Mouse (Mus musculus) hindbrain, embryonic 11.5 days (tissue): ENCODE results near the gene Gpr142. TPM values are rescaled to one million over a fixed set of nuclear protein-coding genes. Genes with fewer than 3 reads are reported as not detected.

Source experiments
- ATAC-seq: fragments of 200-750 bp; cut with Nextera tagmentation; 2 replicates; pipeline ENCODE4 v1.8.0; 2017; ENCODE audit warnings: mild to moderate bottlenecking, moderate TSS enrichment, moderate library complexity; ENCODE audit not compliant: low FRiP score
- DNase-seq: peaks from one replicate; pipeline ENCODE4 v3.0.0-alpha.2; 2015; ENCODE audit warnings: low spot score
- H3K27ac ChIP-seq: fragments of 300-500 bp; sonication (generic); 2 replicates; pipeline ENCODE4 v1.5.1; 2014; ENCODE audit warnings: mild to moderate bottlenecking, low read depth, low read length
- H3K27me3 ChIP-seq: fragments of 300-500 bp; sonication (generic); 2 replicates; pipeline ENCODE4 v1.6.1; 2014; ENCODE audit warnings: mild to moderate bottlenecking, low read length, moderate library complexity, mixed read lengths; ENCODE audit not compliant: control insufficient read depth, insufficient read depth
- H3K36me3 ChIP-seq: fragments of 300-500 bp; sonication (generic); 2 replicates; pipeline ENCODE4 v1.6.1; 2014; ENCODE audit warnings: mild to moderate bottlenecking, low read length, moderate library complexity, mixed read lengths; ENCODE audit not compliant: control insufficient read depth, insufficient read depth
- H3K4me1 ChIP-seq: fragments of 300-500 bp; sonication (generic); replicated peaks from 2 replicates; pipeline ENCODE4 v1.6.1; 2014; ENCODE audit warnings: low read length, mixed read lengths; ENCODE audit not compliant: control insufficient read depth, insufficient read depth
- H3K4me2 ChIP-seq: fragments of 300-500 bp; sonication (generic); replicated peaks from 2 replicates; pipeline ENCODE4 v1.6.1; 2014; ENCODE audit warnings: mild to moderate bottlenecking, low read depth, low read length
- H3K4me3 ChIP-seq: fragments of 300-500 bp; sonication (generic); 2 replicates; pipeline ENCODE4 v1.5.1; 2014; ENCODE audit warnings: low read depth, low read length
- H3K9ac ChIP-seq: fragments of 300-500 bp; sonication (generic); 2 replicates; pipeline ENCODE4 v1.6.1; 2014; ENCODE audit warnings: low read depth, low read length
- H3K9me3 ChIP-seq: fragments of 300-500 bp; sonication (generic); 2 replicates; pipeline ENCODE4 v1.6.1; 2016; ENCODE audit warnings: low read length; ENCODE audit not compliant: control insufficient read depth
- WGBS: fragments of 180-500 bp; shearing (Covaris S2); extraction: QIAGEN DNeasy Blood & Tissue Kit; methylation state at CpG from one replicate; pipeline ENCODE4 v1.1.7; 2014; 5-methylcytosine and 5-hydroxymethylcytosine counted together
- polyA plus RNA-seq: library from polyadenylated mRNA; unstranded; fragments of >200 nt; fragmentation: Nextera tagmentation; extraction: Ambion mirVana; gene quantifications from 2 replicates; pipeline ENCODE4 v1.2.1, GENCODE M21; 2014

The Gpr142 gene
- polyA plus RNA-seq, 1 experiment from 2014 or later = 0.20 TPM

DNA sequence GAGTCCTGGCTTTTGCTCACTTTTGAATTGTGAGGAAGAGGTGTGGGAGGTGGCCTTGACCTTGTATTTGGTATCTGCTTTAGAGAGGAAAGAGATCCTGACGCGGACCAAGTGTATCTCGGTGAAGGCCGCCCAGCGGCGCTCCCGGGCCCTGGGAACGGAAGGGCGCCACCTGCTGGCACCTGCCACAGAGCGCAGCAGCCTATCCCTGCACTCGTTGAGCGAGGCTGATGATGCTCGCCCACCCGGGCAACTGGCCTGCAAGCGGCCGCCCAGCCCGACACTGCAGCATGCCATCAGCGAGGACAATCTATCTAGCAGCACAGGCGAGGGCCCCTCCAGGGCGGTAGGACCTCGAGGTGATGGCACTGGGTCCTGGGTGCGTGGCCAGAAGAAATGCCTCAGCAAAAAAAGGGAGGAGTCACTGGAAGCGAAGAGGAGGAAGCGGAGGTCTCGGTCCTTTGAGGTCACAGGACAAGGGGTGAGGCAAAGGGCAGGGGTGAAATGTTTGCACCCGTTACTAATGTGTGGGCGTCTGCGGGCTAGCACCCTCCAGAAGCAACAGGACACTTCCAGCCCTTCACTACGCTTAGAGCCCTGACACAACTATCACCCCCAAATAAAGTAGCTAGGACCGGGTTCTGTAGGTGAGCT is 9.5 kb upstream of the Gpr142 start:
- Histone ChIP-seq H3K9ac (no peak overlapping the region), H3K4me3 (no peak overlapping the region), H3K27me3 (peaks cover 44% of the 10 kb centered on the region), H3K36me3 (no peaks in the 10 kb centered on the region), H3K4me2 (peak overlapping the region; percentile 30; the same call in 1 of the 2 replicates), H3K9me3 (no peaks in the 10 kb centered on the region), H3K4me1 (peaks cover 7% of the 10 kb centered on the region), H3K27ac (no peak overlapping the region)
- DNase-seq (peak; percentile 95), ATAC-seq (peak; percentile 39)
- 9% methylated on average over 30 of the region's 30 CpGs for WGBS

DNA sequence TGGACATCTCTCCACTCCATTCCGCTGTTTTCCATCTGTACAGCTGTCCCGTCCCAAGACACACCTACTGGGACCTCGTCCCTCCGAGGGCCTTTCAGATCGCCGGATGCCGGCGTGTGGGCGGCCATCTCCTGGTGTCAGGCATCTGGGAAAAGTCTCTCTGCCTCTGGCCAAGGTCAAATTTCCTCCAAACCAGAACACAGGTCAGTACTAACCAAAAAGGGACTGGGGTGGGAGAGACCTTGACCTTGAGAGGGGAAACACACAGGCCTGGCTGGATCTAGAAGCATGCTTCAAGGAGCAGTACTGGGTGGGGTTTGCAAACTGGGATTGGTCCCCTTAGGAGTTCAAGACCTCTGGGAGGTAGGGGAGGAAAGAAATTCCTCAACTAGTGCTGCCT is 9.0 kb upstream of the Gpr142 start:
- WGBS = 48% methylated on average over 9 of the region's 9 CpGs
- Histone ChIP-seq H3K27ac (no peak overlapping the region), H3K4me3 (no peak overlapping the region), H3K36me3 (no peaks in the 10 kb centered on the region), H3K9me3 (no peaks in the 10 kb centered on the region), H3K4me2 (no peak overlapping the region), H3K27me3 (peaks cover 44% of the 10 kb centered on the region), H3K4me1 (peaks cover 7% of the 10 kb centered on the region), H3K9ac (no peak overlapping the region)
- ATAC-seq = no peak
- no peak for DNase-seq

DNA sequence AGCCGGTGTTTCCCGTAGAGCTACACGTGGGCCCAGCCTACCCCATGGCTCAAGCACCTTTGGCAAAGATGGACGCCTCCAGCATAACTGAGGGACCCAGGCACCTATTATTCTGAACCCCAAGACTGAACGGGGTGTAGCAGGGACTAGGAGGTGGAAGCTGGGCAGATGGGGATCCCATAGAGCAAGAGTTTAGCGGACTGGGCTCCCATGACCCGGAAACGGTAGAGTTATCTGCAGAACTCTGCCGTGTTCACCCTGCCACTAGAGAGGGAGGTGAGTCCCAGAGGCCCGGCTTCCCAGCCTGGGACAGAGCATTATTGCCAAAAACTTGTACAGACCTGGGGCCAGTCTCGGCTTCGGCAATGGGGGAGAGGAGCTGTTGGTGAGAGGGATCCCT is 8.6 kb upstream of the Gpr142 start:
- Histone ChIP-seq H3K4me1 (peaks cover 7% of the 10 kb centered on the region), H3K9ac (no peak overlapping the region), H3K27ac (no peak overlapping the region), H3K9me3 (no peaks in the 10 kb centered on the region), H3K27me3 (peaks cover 44% of the 10 kb centered on the region), H3K36me3 (no peaks in the 10 kb centered on the region), H3K4me3 (no peak overlapping the region), H3K4me2 (no peak overlapping the region)
- WGBS = 62% methylated on average over 12 of the region's 12 CpGs
- DNase-seq = no peak
- ATAC-seq = no peak

DNA sequence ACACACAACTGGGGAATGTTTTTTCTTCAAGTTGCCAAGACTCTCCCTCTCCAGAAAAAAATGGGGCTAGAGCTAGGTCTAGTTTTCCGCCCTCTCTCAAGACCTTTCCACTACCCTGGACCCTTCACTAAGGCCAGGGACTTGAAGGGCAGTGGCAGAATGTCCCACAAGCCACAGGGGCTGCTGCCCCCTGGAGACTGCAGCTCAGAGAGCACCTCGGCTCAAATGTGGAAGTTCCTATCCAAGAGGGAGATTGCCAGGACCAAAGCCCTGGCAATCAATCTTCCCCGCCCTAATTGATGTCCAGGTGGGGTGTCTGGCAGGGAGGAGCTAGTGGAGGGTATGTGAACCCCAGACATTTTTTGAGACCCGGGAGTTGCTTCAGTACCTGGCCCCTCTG is 7.9 kb upstream of the Gpr142 start:
- Histone ChIP-seq H3K27me3 (peaks cover 41% of the 10 kb centered on the region), H3K9ac (no peak overlapping the region; the same call in 1 of the 2 replicates), H3K4me3 (no peak overlapping the region), H3K27ac (no peak overlapping the region), H3K4me1 (peaks cover 11% of the 10 kb centered on the region), H3K4me2 (no peak overlapping the region), H3K9me3 (no peaks in the 10 kb centered on the region), H3K36me3 (no peaks in the 10 kb centered on the region)
- ATAC-seq (no peak), DNase-seq (no peak)
- 27% methylated on average over 4 of the region's 4 CpGs for WGBS

DNA sequence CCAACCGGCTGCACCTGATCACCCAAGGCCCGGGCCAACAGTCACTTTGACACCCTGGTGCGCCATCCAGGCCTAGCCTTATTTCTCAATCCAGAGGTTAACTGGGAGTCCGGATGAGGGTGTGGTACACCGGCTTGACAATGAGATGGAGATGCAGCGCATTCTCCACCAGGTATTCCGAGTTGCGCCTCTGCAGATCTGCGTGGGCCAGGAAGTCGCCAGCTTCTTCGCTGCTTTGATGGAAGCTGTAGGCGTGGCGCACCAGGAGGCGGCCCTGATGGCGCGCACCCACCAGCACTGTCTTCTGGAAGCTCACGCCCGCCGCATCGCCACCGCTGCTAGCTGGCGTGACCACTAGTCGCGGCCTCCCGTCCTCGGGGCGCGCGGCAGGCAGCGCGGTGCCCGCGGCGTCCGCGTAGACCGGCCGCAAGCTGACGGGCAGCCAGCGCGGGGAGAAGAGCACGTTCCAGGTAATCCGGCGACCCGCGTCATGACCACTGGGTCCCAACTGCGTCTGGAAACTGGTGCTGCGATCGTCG is 7.3 kb upstream of the Gpr142 start:
- no peaks in the 10 kb centered on the region for H3K36me3 ChIP-seq
- DNase-seq (no peak), ATAC-seq (no peak)
- H3K27ac ChIP-seq = no peak overlapping the region
- H3K4me1 ChIP-seq = peaks cover 12% of the 10 kb centered on the region
- H3K4me2 ChIP-seq = peak overlapping the region; percentile 89
- WGBS = 3% methylated on average over 50 of the region's 50 CpGs
- peak overlapping the region; percentile 42 for H3K4me3 ChIP-seq
- no peaks in the 10 kb centered on the region for H3K9me3 ChIP-seq
- H3K9ac ChIP-seq = peak overlapping the region; percentile 63
- peaks cover 41% of the 10 kb centered on the region for H3K27me3 ChIP-seq

DNA sequence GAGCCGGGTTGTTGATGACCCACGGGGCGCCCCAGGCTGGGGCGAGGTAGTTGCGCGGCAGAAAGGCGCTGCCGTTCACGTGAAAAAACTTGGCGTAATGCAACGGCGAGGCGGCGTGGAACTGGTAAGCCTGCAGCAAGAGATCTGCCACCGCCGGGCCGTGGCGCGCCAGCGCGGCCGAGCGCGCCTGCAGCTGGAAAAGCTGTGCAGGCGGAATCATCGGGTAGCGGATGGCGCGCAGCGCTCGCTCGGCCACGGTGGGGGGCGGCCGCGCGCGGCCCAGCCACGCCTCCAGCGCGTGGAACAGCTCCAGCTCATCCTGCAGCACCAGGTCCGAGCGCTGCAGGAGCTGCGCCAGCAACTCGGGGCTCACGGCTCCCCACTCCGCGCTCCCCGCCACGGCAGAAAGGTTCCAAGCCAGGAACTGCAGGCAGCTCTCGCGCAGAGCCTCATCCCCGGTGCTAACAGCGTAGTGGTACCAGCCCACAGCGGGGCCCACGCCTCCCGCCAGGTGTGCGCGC is 6.8 kb upstream of the Gpr142 start:
- Histone ChIP-seq H3K4me2 (peak overlapping the region; percentile 89), H3K9me3 (no peaks in the 10 kb centered on the region), H3K4me1 (peaks cover 14% of the 10 kb centered on the region), H3K27ac (no peak overlapping the region), H3K27me3 (peaks cover 37% of the 10 kb centered on the region), H3K9ac (peak overlapping the region; percentile 63), H3K36me3 (no peaks in the 10 kb centered on the region), H3K4me3 (peak overlapping the region; percentile 42)
- DNase-seq (peak; percentile 67), ATAC-seq (no peak)
- under 1% methylated on average over 59 of the region's 59 CpGs for WGBS

DNA sequence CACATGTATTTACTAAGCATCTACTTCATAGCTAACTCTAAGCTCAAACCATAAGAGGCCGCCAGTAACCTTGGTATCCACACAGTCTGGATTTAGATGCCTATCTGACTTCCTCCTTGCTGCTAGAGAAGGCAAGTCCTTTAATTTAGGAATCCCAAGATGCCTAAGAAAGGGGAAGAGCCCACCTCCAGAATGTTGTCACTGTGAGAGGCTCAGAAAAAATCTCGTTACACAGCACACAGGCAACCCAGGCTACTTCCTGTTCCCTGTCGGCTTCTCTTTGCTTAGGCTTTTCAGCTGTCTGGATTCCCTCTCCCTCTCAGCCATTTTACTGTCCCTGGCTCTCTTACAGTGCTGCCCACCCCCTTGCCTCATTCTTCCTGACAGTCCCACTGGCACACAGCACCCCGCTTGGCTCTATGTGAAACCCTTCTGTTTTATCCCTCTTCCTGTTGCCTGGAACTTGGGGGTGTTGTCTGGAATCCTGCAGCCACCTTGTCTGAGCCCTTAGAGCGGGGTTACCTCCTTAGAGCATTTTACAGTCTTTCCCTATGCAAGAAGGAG is 5.7 kb upstream of the Gpr142 start:
- H3K4me3 ChIP-seq = 0 out of 2 replicates have a peak overlapping the region, but pooled peaks have one; percentile 14
- ATAC-seq = no peak
- 58% methylated on average over 5 of the region's 5 CpGs for WGBS
- H3K4me2 ChIP-seq = peak overlapping the region; percentile 49
- no peaks in the 10 kb centered on the region for H3K36me3 ChIP-seq
- H3K27ac ChIP-seq = no peak overlapping the region
- H3K9ac ChIP-seq = no peak overlapping the region; the same call in 1 of the 2 replicates
- H3K27me3 ChIP-seq = peaks cover 26% of the 10 kb centered on the region; the same call in 1 of the 2 replicates
- no peak for DNase-seq
- peaks cover 16% of the 10 kb centered on the region for H3K4me1 ChIP-seq
- H3K9me3 ChIP-seq = no peaks in the 10 kb centered on the region

DNA sequence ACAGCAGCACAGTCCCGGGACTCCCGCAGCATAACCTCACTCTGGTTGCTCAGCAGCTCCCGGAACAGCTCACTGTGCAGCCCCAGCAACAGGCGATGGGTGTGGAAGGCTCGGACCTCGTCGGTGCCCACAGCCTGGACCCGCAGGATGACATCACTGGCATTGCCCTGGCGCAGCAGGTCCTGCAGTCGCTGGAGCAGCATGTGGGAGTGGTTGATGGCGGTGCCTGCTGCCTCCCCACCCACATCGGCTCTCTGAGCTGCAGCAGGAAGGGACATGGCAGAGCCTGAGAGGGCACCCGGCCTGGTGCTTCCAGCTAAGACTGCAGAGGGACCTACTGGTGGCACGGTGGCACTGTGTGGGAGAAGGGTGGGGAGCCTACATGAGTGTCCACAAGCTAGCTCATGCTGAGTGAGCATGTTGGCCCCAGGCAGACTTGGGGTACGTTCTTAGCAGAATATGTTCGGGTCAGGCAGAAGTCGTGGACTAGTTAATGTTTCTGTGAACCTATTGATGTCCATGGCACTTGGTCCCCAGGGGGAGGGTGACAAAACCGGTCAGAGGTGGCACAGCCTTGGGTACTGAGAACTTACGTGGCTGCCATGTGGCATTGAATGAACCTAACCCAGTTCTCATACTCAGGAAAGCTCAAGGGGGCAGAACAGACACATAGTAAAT is 4.7 kb upstream of the Gpr142 start:
- peak overlapping the region; percentile 34 for H3K9ac ChIP-seq
- H3K36me3 ChIP-seq = no peaks in the 10 kb centered on the region
- DNase-seq = no peak
- no peaks in the 10 kb centered on the region for H3K9me3 ChIP-seq
- peaks cover 16% of the 10 kb centered on the region for H3K4me1 ChIP-seq
- ATAC-seq = no peak
- H3K27ac ChIP-seq = peak overlapping the region; percentile 99
- H3K27me3 ChIP-seq = peaks cover 24% of the 10 kb centered on the region; the same call in 1 of the 2 replicates
- peak overlapping the region; percentile 49 for H3K4me2 ChIP-seq
- 62% methylated on average over 19 of the region's 19 CpGs for WGBS
- peak overlapping the region; percentile 14 for H3K4me3 ChIP-seq
